Mouse (Mus musculus): ENCODE measurements at regions not wholly inside any gene's neighbourhood (a gene's known extent, or its start where the extent isn't known, plus 50 kb on each side); places are given as distances from the start of the nearest gene placed in this dataset.

GRCm38 (mm10) chr8:49236021-49236821 lies 392.5 kb upstream of the Tenm3 start:
- DNase-seq = no peak

- DNase-seq = no peak
Measured at GRCm38 (mm10) chr8:49223841-49224420, 380.2 kb upstream of the Tenm3 start.

- DNase-seq = no peak
Measured at GRCm38 (mm10) chr8:49195333-49195640, 351.5 kb upstream of the Tenm3 start.

- no peak for DNase-seq
Measured at GRCm38 (mm10) chr8:49194592-49195332, 351.0 kb upstream of the Tenm3 start.

GRCm38 (mm10) chr8:49186853-49187252 lies 343.1 kb upstream of the Tenm3 start:
- DNase-seq = no peak

- DNase-seq = no peak
Measured at GRCm38 (mm10) chr8:49175386-49175785, 331.6 kb upstream of the Tenm3 start.

GRCm38 (mm10) chr8:49174956-49175355 lies 331.2 kb upstream of the Tenm3 start:
- DNase-seq = no peak

GRCm38 (mm10) chr8:49159318-49159717 lies 315.6 kb upstream of the Tenm3 start:
- no peak for DNase-seq

- DNase-seq = no peak
Measured at GRCm38 (mm10) chr8:49158201-49158600, 314.4 kb upstream of the Tenm3 start.

- no peak for DNase-seq
Measured at GRCm38 (mm10) chr8:49136503-49137044, 292.8 kb upstream of the Tenm3 start.

- no peak for DNase-seq
Measured at GRCm38 (mm10) chr8:49109095-49109494, 265.3 kb upstream of the Tenm3 start.

- no peak for DNase-seq
Measured at GRCm38 (mm10) chr8:49108665-49109064, 264.9 kb upstream of the Tenm3 start.

GRCm38 (mm10) chr8:49106531-49106930 lies 262.8 kb upstream of the Tenm3 start:
- DNase-seq = no peak

GRCm38 (mm10) chr8:49101156-49101555 lies 257.4 kb upstream of the Tenm3 start:
- no peak for DNase-seq

GRCm38 (mm10) chr8:49084191-49084875 lies 240.6 kb upstream of the Tenm3 start:
- no peak for DNase-seq

- no peak for DNase-seq
Measured at GRCm38 (mm10) chr8:49069451-49069850, 225.7 kb upstream of the Tenm3 start.

- no peak for DNase-seq
Measured at GRCm38 (mm10) chr8:49063256-49063655, 219.5 kb upstream of the Tenm3 start.

- no peak for DNase-seq
Measured at GRCm38 (mm10) chr8:49043236-49043635, 199.5 kb upstream of the Tenm3 start.

GRCm38 (mm10) chr8:49035970-49036700 lies 192.4 kb upstream of the Tenm3 start:
- DNase-seq = no peak

GRCm38 (mm10) chr8:49035519-49035918 lies 191.8 kb upstream of the Tenm3 start:
- DNase-seq = peak; percentile 17

GRCm38 (mm10) chr8:49030255-49030654 lies 186.5 kb upstream of the Tenm3 start:
- no peak for DNase-seq

- DNase-seq = no peak
Measured at GRCm38 (mm10) chr8:49017741-49018140, 174.0 kb upstream of the Tenm3 start.
